Mouse (Mus musculus): ENCODE measurements around the gene E130308A19Rik. TPM values are rescaled to one million over a fixed set of nuclear protein-coding genes. Genes with fewer than 3 reads are reported as not detected.

E130308A19Rik gene
- total RNA-seq, 2 experiments from 2014 or later, result 5.2 to 7.0 TPM

DNA sequence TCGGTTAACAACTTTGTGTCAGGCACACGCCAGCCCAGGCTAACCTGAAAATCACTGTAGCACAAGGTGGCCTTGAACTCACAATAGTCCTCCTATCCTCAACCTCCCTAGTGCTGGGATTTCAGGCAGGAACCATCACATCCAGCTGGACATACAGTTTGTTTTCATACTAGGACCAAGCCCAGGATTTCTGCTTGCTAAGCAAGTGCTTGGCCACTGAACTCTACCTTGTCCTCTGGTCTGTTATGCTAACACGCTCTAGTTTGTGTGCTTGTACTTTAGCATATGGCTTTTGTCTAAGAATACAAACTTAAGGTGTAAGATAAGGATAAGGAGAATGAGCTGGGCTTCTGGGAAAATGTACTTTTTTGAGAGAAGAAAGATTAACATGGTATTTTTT is 18.4 kb downstream of the E130308A19Rik start:
- Histone ChIP-seq H3K4me3 (no peak overlapping the region), H3K27ac (no peak overlapping the region)
- DNase-seq, result no peak
- no peak for TF ChIP-seq CTCF (IDR thresholded peaks at IDR 0.05)
- intact Hi-C loops (cut with DNase I), result no loop called here

DNA sequence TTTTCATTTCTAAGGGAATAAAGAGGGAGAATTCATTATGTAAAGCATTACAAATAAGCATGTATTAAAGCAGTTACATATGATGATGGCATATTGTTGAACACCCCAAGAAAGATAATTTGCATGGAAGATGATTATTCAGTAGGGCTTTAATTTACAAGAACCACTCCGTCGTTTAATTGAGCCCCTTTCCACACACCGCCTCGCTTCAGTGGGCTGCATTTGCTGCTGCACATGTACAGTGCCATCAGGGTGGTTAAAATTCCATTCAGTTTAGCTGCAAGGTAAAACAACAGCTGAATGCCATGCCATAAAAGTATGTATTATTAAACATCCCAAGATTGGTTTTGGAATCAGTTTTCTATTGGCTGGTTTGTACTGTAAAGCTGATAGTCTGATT is 19.0 kb downstream of the E130308A19Rik start:
- no peak overlapping the region for H3K27ac ChIP-seq
- no peak overlapping the region for H3K4me3 ChIP-seq
- TF ChIP-seq CTCF (IDR thresholded peaks at IDR 0.05), result no peak
- intact Hi-C loops (cut with DNase I), result no loop called here
- no peak for DNase-seq

- no peak for DNase-seq
- H3K27ac ChIP-seq, result no peak overlapping the region
- TF ChIP-seq CTCF (IDR thresholded peaks at IDR 0.05), result no peak
These were observed 19.6 kb downstream of the E130308A19Rik start for GRCm38 (mm10) chr4:59645610-59646009.

DNA sequence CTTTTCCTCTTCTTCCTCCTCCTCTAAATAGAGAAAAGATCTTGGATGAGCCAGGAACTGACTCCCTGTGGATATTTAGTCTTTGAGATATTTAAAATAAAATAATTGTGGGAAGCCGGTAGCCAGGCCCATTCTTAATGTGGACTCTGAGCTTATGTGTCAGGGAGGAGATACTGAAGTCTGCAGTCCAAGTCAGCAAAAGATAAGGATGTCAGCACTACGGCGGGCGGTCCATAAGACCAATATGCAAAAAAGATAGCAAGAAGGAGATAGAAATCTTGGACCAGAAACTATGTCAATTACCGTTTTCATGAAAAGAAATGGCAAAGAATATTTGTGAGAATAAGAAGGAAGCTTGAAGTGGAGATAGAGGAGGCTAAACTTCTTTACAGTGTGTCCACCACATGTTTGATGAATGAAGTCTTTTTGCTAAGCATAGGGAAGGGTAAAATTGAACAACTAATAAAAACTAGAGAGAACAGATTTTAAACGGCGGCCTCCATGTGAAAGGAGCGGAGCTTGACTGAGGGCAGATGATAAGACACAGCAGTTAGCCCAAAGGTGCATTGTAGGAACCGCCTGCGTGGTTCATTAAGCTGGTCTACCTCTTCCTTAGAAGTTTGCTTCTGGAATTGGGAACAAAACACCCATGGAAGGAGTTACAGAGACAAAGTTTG is 20.1 kb downstream of the E130308A19Rik start:
- DNase-seq, result no peak
- Histone ChIP-seq H3K27ac (no peak overlapping the region), H3K4me3 (no peak overlapping the region)
- intact Hi-C loops (cut with DNase I), result no loop called here
- TF ChIP-seq CTCF (IDR thresholded peaks at IDR 0.05), result no peak

More at GRCm38 (mm10) chr4:59645610-59646009, 19.6 kb downstream of the E130308A19Rik start:
- intact Hi-C loops (cut with DNase I), result no loop called here
- H3K4me3 ChIP-seq, result no peak overlapping the region

DNA sequence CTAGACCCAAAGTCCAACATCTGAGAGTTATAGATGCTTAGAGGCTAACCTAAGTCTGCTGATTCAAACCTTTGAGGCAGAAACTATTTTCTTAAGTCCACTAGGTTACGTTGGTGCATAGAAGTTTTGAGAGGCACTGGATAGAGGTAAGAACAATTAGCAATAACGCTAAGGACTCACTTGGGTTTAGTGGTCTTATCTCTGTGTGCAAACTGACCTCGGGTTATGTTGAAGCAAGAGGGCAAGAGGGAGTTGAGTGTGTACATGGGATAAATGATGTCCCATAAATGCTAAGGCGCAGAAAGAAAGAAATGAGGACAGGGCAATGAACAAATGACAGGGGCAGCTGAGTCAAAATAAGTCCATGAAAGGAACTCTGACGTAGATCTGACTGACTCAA is 23.1 kb downstream of the E130308A19Rik start:
- Histone ChIP-seq H3K27ac (no peak overlapping the region), H3K4me3 (no peak overlapping the region)
- TF ChIP-seq CTCF (IDR thresholded peaks at IDR 0.05), result no peak
- intact Hi-C loops (cut with DNase I), result no loop called here
- DNase-seq, result no peak

- H3K27ac ChIP-seq, result peak overlapping the region; percentile 28
- no peak for DNase-seq
- intact Hi-C loops (cut with DNase I), result no loop called here
- H3K4me3 ChIP-seq, result no peak overlapping the region
- TF ChIP-seq CTCF (IDR thresholded peaks at IDR 0.05), result no peak
These were observed 26.2 kb downstream of the E130308A19Rik start for GRCm38 (mm10) chr4:59652166-59652681.

GRCm38 (mm10) chr4:59656061-59656642 is 30.1 kb downstream of the E130308A19Rik start:
- Histone ChIP-seq H3K27ac (no peak overlapping the region), H3K4me3 (no peak overlapping the region)
- intact Hi-C loops (cut with DNase I), result no loop called here
- no peak for DNase-seq
- no peak for TF ChIP-seq CTCF (IDR thresholded peaks at IDR 0.05)

GRCm38 (mm10) chr4:59662163-59662562 is 36.2 kb downstream of the E130308A19Rik start:
- no peak for DNase-seq
- no peak for TF ChIP-seq CTCF (IDR thresholded peaks at IDR 0.05)
- intact Hi-C loops (cut with DNase I), result no loop called here

GRCm38 (mm10) chr4:59663451-59663850 is 37.4 kb downstream of the E130308A19Rik start:
- no peak overlapping the region for H3K4me3 ChIP-seq
- intact Hi-C loops (cut with DNase I), result no loop called here
- no peak for DNase-seq
- no peak for TF ChIP-seq CTCF (IDR thresholded peaks at IDR 0.05)
- no peak overlapping the region for H3K27ac ChIP-seq

More at GRCm38 (mm10) chr4:59662163-59662562, 36.2 kb downstream of the E130308A19Rik start:
- H3K4me3 ChIP-seq, result no peak overlapping the region
- H3K27ac ChIP-seq, result no peak overlapping the region

GRCm38 (mm10) chr4:59666550-59667317 is 40.7 kb downstream of the E130308A19Rik start:
- no peak for DNase-seq
- intact Hi-C loops (cut with DNase I), result loop anchor here (5.0 kb wide), 1 partner anchor 39 kb away; the partner anchor contains the start of gene E130308A19Rik
- TF ChIP-seq CTCF (IDR thresholded peaks at IDR 0.05), result no peak
- Histone ChIP-seq H3K4me3 (no peak overlapping the region), H3K27ac (0 out of 2 replicates have a peak overlapping the region, but pooled peaks have one; percentile 28)

- no peak for TF ChIP-seq CTCF (IDR thresholded peaks at IDR 0.05)
- Histone ChIP-seq H3K27ac (peak overlapping the region; percentile 52; the same call in 1 of the 2 replicates), H3K4me3 (no peak overlapping the region)
- intact Hi-C loops (cut with DNase I), result loop anchor here (5.0 kb wide), 1 partner anchor 41 kb away; the partner anchor contains the start of gene E130308A19Rik
- DNase-seq, result no peak
These were observed 42.0 kb downstream of the E130308A19Rik start for GRCm38 (mm10) chr4:59668050-59668449.

- H3K27ac ChIP-seq, result peak overlapping the region; percentile 52; the same call in 1 of the 2 replicates
- intact Hi-C loops (cut with DNase I), result loop anchor here (5.0 kb wide), 1 partner anchor 42 kb away; the partner anchor contains the start of gene E130308A19Rik
- no peak for TF ChIP-seq CTCF (IDR thresholded peaks at IDR 0.05)
- H3K4me3 ChIP-seq, result no peak overlapping the region
- DNase-seq, result no peak
These were observed 43.1 kb downstream of the E130308A19Rik start for GRCm38 (mm10) chr4:59669131-59669530.

Measured in gastrocnemius, adult 2 months (tissue).